Mouse (Mus musculus): ENCODE data around the gene Fnip1. TPM values are rescaled to one million over a fixed set of nuclear protein-coding genes. Genes with fewer than 3 reads are reported as not detected.

The Fnip1 gene
- polyA plus RNA-seq, 1 experiment, result 9.8 TPM

GRCm38 (mm10) chr11:54406930-54407546 is 31.0 kb upstream of the Fnip1 start:
- H3K4me3 ChIP-seq (ENCODE audit: control insufficient read depth, low read depth, low read length), result no peak overlapping the region
- H3K36me3 ChIP-seq (ENCODE audit: control insufficient read depth, insufficient read depth, low read length), result no peaks in the 10 kb centered on the region
- no peaks in the 10 kb centered on the region for H3K27me3 ChIP-seq (ENCODE audit: control insufficient read depth, insufficient read depth, low read length)
- TF ChIP-seq POLR2A (IDR thresholded peaks at IDR 0.05; ENCODE audit: control insufficient read depth, low read depth, low read length) (no peak), CTCF (IDR thresholded peaks at IDR 0.05; ENCODE audit: control insufficient read depth, insufficient read depth, insufficient replicate concordance, low read depth, low read length) (no peak)
- no peak overlapping the region for H3K27ac ChIP-seq (ENCODE audit: control insufficient read depth, insufficient read depth, low read depth, low read length)
- no peaks in the 10 kb centered on the region for H3K4me1 ChIP-seq (ENCODE audit: control insufficient read depth, insufficient read depth, low read length)

- no peak overlapping the region for H3K27ac ChIP-seq (ENCODE audit: control insufficient read depth, insufficient read depth, low read depth, low read length)
- H3K4me3 ChIP-seq (ENCODE audit: control insufficient read depth, low read depth, low read length), result no peak overlapping the region
- H3K27me3 ChIP-seq (ENCODE audit: control insufficient read depth, insufficient read depth, low read length), result no peaks in the 10 kb centered on the region
- no peaks in the 10 kb centered on the region for H3K4me1 ChIP-seq (ENCODE audit: control insufficient read depth, insufficient read depth, low read length)
- no peaks in the 10 kb centered on the region for H3K36me3 ChIP-seq (ENCODE audit: control insufficient read depth, insufficient read depth, low read length)
- TF ChIP-seq CTCF (IDR thresholded peaks at IDR 0.05; ENCODE audit: control insufficient read depth, insufficient read depth, insufficient replicate concordance, low read depth, low read length) (no peak), POLR2A (IDR thresholded peaks at IDR 0.05; ENCODE audit: control insufficient read depth, low read depth, low read length) (no peak)
Measured at GRCm38 (mm10) chr11:54410612-54411011, 27.4 kb upstream of the Fnip1 start.

GRCm38 (mm10) chr11:54413017-54413416 is 25.0 kb upstream of the Fnip1 start:
- Histone ChIP-seq H3K4me1 (ENCODE audit: control insufficient read depth, insufficient read depth, low read length) (no peaks in the 10 kb centered on the region), H3K4me3 (ENCODE audit: control insufficient read depth, low read depth, low read length) (no peak overlapping the region), H3K27ac (ENCODE audit: control insufficient read depth, insufficient read depth, low read depth, low read length) (no peak overlapping the region), H3K36me3 (ENCODE audit: control insufficient read depth, insufficient read depth, low read length) (no peaks in the 10 kb centered on the region), H3K27me3 (ENCODE audit: control insufficient read depth, insufficient read depth, low read length) (no peaks in the 10 kb centered on the region)
- TF ChIP-seq CTCF (IDR thresholded peaks at IDR 0.05; ENCODE audit: control insufficient read depth, insufficient read depth, insufficient replicate concordance, low read depth, low read length) (no peak), POLR2A (IDR thresholded peaks at IDR 0.05; ENCODE audit: control insufficient read depth, low read depth, low read length) (no peak)

- Histone ChIP-seq H3K27me3 (ENCODE audit: control insufficient read depth, insufficient read depth, low read length) (no peaks in the 10 kb centered on the region), H3K4me3 (ENCODE audit: control insufficient read depth, low read depth, low read length) (no peak overlapping the region), H3K36me3 (ENCODE audit: control insufficient read depth, insufficient read depth, low read length) (no peaks in the 10 kb centered on the region), H3K27ac (ENCODE audit: control insufficient read depth, insufficient read depth, low read depth, low read length) (no peak overlapping the region), H3K4me1 (ENCODE audit: control insufficient read depth, insufficient read depth, low read length) (no peaks in the 10 kb centered on the region)
- TF ChIP-seq POLR2A (IDR thresholded peaks at IDR 0.05; ENCODE audit: control insufficient read depth, low read depth, low read length), result no peak
- TF ChIP-seq CTCF (IDR thresholded peaks at IDR 0.05; ENCODE audit: control insufficient read depth, insufficient read depth, insufficient replicate concordance, low read depth, low read length), result no peak
Measured at GRCm38 (mm10) chr11:54423007-54423406, 15.0 kb upstream of the Fnip1 start.

GRCm38 (mm10) chr11:54426267-54426666 is 11.7 kb upstream of the Fnip1 start:
- H3K4me1 ChIP-seq (ENCODE audit: control insufficient read depth, insufficient read depth, low read length), result no peaks in the 10 kb centered on the region
- H3K4me3 ChIP-seq (ENCODE audit: control insufficient read depth, low read depth, low read length), result no peak overlapping the region
- H3K36me3 ChIP-seq (ENCODE audit: control insufficient read depth, insufficient read depth, low read length), result no peaks in the 10 kb centered on the region
- no peak overlapping the region for H3K27ac ChIP-seq (ENCODE audit: control insufficient read depth, insufficient read depth, low read depth, low read length)
- H3K27me3 ChIP-seq (ENCODE audit: control insufficient read depth, insufficient read depth, low read length), result no peaks in the 10 kb centered on the region
- no peak for TF ChIP-seq POLR2A (IDR thresholded peaks at IDR 0.05; ENCODE audit: control insufficient read depth, low read depth, low read length)
- no peak for TF ChIP-seq CTCF (IDR thresholded peaks at IDR 0.05; ENCODE audit: control insufficient read depth, insufficient read depth, insufficient replicate concordance, low read depth, low read length)

DNA sequence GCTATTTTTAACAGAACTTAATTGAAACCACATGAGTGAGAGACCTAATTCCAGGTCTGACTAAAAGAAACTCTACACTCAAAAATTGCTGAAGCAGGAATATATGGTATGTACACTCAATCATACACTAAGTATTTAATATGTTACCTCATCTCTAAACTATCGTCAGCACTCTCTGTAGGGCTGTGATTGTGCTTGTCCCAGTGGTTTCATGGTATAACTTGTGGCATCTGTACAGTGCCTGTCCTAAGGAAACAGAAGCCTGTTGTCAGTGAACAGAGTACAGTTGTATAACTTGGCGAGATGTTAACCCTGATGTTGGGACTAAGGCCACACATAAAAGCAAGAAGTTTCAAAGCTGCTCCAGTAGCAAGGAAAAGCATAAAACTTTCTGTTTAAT is 10.9 kb upstream of the Fnip1 start:
- H3K27me3 ChIP-seq (ENCODE audit: control insufficient read depth, insufficient read depth, low read length), result no peaks in the 10 kb centered on the region
- H3K4me1 ChIP-seq (ENCODE audit: control insufficient read depth, insufficient read depth, low read length), result no peaks in the 10 kb centered on the region
- H3K27ac ChIP-seq (ENCODE audit: control insufficient read depth, insufficient read depth, low read depth, low read length), result no peak overlapping the region
- TF ChIP-seq POLR2A (IDR thresholded peaks at IDR 0.05; ENCODE audit: control insufficient read depth, low read depth, low read length) (no peak), CTCF (IDR thresholded peaks at IDR 0.05; ENCODE audit: control insufficient read depth, insufficient read depth, insufficient replicate concordance, low read depth, low read length) (no peak)
- H3K36me3 ChIP-seq (ENCODE audit: control insufficient read depth, insufficient read depth, low read length), result no peaks in the 10 kb centered on the region
- H3K4me3 ChIP-seq (ENCODE audit: control insufficient read depth, low read depth, low read length), result no peak overlapping the region

GRCm38 (mm10) chr11:54427695-54428352 is 10.2 kb upstream of the Fnip1 start:
- Histone ChIP-seq H3K4me1 (ENCODE audit: control insufficient read depth, insufficient read depth, low read length) (no peaks in the 10 kb centered on the region), H3K4me3 (ENCODE audit: control insufficient read depth, low read depth, low read length) (no peak overlapping the region), H3K27ac (ENCODE audit: control insufficient read depth, insufficient read depth, low read depth, low read length) (no peak overlapping the region), H3K36me3 (ENCODE audit: control insufficient read depth, insufficient read depth, low read length) (no peaks in the 10 kb centered on the region), H3K27me3 (ENCODE audit: control insufficient read depth, insufficient read depth, low read length) (no peaks in the 10 kb centered on the region)
- TF ChIP-seq POLR2A (IDR thresholded peaks at IDR 0.05; ENCODE audit: control insufficient read depth, low read depth, low read length) (no peak), CTCF (IDR thresholded peaks at IDR 0.05; ENCODE audit: control insufficient read depth, insufficient read depth, insufficient replicate concordance, low read depth, low read length) (no peak)

All from testis, adult 2 months (tissue).